Mouse (Mus musculus) cerebellum, adult 2 months (tissue): ENCODE data around the gene Lamtor4.

Experiments used
- CTCF ChIP-seq: fragments of 200-500 bp; IDR thresholded peaks from 2 replicates; pipeline ENCODE4 v1.5.1; 2011; ENCODE audit warnings: low read depth, mild to moderate bottlenecking, control low read depth, low read length, moderate library complexity, borderline replicate concordance; ENCODE audit not compliant: insufficient read depth
- POLR2A ChIP-seq: fragments of 200-500 bp; IDR thresholded peaks from 2 replicates; pipeline ENCODE4 v1.6.1; 2011; ENCODE audit warnings: low read length, control low read depth, borderline replicate concordance; ENCODE audit not compliant: insufficient read depth

DNA sequence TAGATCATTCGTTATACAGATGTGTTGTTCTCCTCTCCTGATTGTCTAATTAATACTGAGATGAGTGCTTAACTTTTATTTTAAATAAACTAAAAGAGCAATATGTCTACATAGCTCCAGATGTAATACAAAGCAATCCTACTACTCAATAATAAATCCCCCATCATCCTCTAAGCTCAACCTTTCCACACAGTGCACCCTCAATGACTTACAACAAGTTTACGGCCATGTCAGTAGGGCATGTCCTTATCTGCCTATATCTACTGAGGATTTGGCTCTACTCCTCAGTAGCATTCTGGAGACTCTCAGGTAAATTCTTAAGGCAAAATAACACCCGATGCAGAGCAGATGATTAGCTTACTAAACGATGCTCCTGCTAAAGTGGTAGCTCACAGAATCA lies 47.4 kb upstream of the Lamtor4 start:
- TF ChIP-seq CTCF (no peak), POLR2A (no peak)
